Mouse (Mus musculus) heart, postnatal 10 days (tissue): ENCODE measurements around the gene Erf. TPM values are rescaled to one million over a fixed set of nuclear protein-coding genes. Genes with fewer than 3 reads are reported as not detected.
A peak's percentile ranks its signal among the peaks of the same experiment; 100 is the strongest.

Experiments
- DNase-seq, 2 experiments: peaks; one replicate each; pipeline ENCODE4 v3.0.0; 2021
- intact Hi-C: fragments of 180-260 bp; cut with DNase I; formaldehyde crosslinking; loops from one replicate; pipeline ENCODE4 v1.15.1; 2025
- total RNA-seq, 2 experiments: library from RNA; stranded (reverse); gene quantifications; 2 replicates each; pipeline ENCODE4 v1.2.3; 2021

Gene Erf
- 10 to 100 TPM; 38.6 to 42.2 TPM for total RNA-seq

GRCm38 (mm10) chr7:25250141-25250972 lies at the start of gene Erf:
TSS of gene Erf (minus strand) at chr7:25250761.
- DNase-seq = peak; percentile 96 to 97
- intact Hi-C loops = loop anchor here (2.0 kb wide), 1 partner anchor 16 kb away; the partner anchor contains the start of gene Cic

DNA sequence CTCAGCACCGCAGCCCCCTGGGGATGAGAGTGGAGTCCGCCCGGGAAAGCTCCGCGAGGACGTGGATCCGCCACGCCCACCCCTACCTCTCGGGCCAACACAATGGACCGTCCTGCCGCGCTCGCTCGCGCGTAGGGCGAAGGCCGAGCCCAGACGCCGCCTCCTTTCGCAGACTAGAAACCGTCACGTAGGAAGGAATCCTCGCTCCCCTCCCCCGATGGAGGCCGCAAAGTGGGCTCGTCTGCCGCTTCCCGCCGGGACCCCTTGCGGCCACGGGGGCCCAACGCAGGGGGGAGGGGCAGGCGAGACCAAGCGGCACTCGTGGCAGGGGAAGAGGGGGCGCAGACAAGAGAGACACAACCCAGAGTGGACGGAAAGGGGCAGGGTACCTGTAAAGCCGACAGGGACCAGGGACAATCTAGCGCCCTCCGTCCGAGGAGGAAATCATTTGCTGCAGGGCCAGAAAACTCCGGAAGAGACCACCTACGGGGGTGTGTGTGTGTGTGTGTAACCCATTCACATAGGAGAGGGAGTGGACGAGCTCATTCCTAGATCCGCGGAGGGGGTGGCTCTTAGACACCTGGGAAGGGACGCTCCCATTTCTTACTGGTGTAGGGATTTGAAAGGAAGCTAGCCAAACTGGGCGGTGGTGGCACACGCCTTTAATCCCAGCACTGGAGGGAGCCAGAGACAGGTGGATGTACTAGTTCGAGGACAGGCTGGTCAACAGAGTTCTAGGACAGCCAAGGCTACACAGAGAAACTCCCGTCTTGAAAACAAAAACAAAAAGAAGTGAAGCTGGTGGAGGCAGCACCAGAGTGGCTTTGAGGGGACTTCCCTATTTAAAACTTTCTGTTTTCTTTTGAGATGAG lies 47.1 kb upstream of the Erf start, which contains the start of gene Pafah1b3:
Gene Pafah1b3 (minus strand): TSS at position 533 of the 872 bp plus-strand sequence.
- intact Hi-C loops = loop anchor here (2.0 kb wide), 1 partner anchor 15 kb away; no protein-coding TSS in a partner anchor
- DNase-seq = peak; percentile 80 to 82

- intact Hi-C loops = loop anchor here (2.0 kb wide), 1 partner anchor 14 kb away; no protein-coding TSS in a partner anchor
- peak; percentile 34 to 40 for DNase-seq
These were observed 46.4 kb upstream of the Erf start for GRCm38 (mm10) chr7:25296945-25297453.

DNA sequence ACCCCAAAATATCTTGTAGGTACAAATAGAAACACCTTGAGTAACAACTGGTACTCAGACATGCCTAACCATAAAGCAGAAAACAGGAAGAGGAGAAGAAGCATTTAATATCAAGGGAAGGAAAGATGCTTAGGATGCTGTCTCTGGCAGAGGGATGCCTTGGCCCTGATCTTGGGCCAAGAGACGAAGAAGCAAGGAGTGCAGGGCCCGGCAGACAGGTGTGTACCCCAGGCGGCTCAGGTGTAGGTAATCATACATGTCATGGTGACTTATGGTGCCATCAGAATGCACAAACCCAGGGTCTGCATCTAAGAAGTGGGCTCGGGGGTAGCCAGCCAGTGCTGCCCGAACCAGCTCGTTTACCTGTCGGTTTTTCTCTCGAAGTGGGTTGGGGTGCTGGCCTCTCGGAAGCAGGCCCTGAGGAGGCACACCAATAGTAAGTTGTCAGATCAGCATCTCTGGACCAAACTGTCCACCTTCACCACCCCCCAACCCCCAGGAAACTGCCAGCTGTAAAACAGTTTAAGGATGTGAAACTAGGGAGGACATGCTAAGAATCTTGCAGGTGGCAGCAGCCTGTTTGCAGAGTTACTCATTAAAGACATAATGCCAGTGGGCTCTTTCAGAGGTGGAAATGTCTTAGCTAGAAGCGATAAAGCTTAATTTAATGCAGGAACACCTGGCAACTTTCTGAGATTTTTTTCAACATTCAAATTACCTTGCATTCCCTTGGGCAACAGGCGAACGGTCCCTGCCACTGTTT lies 44.6 kb upstream of the Erf start:
- DNase-seq = no peak
- intact Hi-C loops = no loop called here

DNA sequence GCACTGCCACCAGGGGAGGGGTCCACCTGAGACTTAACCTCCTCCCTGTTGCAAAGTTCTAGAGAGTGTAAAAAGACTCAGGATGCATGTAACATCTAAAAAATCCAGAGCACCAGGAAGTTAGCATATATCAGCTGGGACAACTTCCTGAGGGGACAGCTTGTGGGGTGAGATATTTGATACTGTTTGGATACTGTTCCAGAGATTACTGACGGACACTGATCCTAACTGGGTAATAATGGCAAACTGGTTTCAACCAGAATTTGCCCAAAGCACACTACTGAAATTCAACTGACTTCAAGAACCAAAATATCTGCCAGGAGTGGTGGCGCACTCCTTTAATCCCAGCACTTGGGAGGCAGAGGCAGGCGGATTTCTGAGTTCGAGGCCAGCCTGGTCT lies 43.9 kb upstream of the Erf start:
- intact Hi-C loops = no loop called here
- no peak for DNase-seq

GRCm38 (mm10) chr7:25293191-25293739 lies 42.7 kb upstream of the Erf start:
- intact Hi-C loops = no loop called here
- DNase-seq = no peak

GRCm38 (mm10) chr7:25292107-25292506 lies 41.5 kb upstream of the Erf start:
- DNase-seq = no peak
- intact Hi-C loops = no loop called here

GRCm38 (mm10) chr7:25290911-25291310 lies 40.4 kb upstream of the Erf start:
- intact Hi-C loops = no loop called here
- peak; percentile 46 to 54 for DNase-seq

DNA sequence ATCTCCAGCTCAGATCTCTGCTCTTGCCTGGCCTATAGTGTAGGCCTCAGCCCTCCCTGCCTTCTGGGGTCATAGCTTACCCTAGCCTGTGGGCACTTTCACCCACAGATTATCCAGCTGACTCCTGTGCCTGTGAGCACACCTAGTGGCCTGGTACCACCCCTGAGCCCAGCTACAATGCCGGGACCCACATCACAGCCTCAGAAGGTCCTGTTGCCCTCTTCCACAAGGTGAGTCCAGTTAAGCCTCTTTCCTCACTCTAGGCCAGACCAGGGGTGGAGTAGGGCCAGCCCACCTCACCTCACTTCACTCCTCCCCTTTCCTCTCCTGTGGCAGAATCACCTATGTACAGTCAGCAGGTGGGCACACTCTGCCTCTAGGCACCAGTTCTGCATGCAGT lies 39.9 kb upstream of the Erf start:
- DNase-seq = no peak
- intact Hi-C loops = no loop called here

DNA sequence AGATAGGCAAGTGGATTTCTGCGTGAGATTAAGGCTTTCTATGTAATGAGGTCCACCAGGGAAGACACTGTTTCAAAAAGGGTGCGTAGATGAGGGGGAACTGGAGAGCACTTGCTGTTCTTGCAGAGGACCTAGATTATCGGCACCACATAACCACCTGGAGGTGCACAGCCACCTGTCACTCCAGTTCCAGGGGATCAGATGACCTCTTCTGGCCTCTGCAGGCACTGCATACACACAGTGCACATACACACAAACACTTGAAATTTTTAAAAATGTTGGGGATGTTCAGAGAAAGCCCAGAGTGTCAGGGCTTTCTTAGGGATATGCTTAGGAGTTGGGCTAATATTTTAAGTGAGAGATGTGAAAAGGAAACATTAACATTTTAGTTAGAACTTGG lies 39.4 kb upstream of the Erf start:
- intact Hi-C loops = no loop called here
- DNase-seq = no peak

DNA sequence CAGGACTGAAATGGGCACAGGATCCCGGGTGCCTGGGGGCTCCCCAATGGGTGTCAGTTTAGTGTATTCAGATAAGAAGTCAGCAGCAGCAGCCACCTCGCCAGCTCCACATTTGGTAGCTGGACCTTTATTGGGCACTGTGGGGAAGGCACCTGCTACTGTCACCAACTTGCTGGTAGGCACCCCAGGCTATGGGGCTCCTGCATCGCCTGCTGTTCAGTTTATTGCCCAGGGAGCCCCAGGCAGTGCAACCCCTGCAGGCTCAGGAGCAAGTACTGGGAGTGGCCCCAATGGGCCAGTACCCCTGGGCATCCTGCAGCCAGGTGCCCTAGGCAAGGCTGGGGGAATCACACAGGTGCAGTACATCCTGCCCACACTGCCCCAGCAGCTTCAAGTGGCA lies 38.2 kb upstream of the Erf start:
- intact Hi-C loops = no loop called here
- DNase-seq = no peak

DNA sequence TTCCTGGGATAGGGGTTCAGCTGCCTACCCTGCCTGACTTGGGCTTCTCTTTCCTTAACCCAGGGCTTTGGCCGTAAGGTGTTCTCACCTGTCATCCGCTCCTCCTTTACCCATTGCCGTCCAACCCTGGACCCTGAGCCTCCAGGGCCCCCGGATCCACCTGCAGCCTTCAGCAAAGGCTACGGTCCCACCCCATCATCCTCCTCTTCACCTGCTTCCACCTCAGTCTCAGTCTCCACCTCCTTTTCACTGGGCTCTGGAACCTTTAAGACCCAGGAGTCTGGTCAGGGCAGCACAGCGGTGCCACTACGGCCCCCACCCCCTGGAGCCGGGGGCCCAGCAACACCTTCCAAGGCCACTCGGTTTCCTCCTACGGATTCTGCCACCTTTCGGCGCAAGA lies 37.5 kb upstream of the Erf start:
- no peak for DNase-seq
- intact Hi-C loops = no loop called here

- intact Hi-C loops = no loop called here
- no peak for DNase-seq
These were observed 36.4 kb upstream of the Erf start for GRCm38 (mm10) chr7:25286989-25287388.

GRCm38 (mm10) chr7:25285511-25286238 lies 35.1 kb upstream of the Erf start:
- DNase-seq = no peak
- intact Hi-C loops = no loop called here

DNA sequence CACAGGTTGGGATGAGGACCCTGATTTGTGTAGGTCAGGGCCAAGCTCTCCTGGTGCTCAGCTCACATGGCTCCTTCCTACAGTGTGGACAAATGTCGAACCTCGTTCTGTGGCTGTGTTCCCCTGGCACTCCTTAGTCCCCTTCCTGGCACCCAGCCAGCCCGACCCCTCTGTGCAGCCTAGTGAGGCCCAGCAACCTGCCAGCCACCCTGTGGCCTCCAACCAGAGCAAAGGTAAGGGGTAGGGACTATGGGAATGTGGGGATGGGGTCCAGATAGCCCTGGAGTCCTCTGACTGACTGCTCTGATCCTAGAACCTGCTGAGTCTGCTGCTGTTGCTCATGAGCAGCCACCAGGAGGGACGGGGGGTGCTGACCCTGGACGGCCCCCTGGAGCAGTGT lies 34.2 kb upstream of the Erf start:
- DNase-seq = no peak
- intact Hi-C loops = loop anchor here (5.0 kb wide), 1 partner anchor 93 kb away; no protein-coding TSS in a partner anchor

DNA sequence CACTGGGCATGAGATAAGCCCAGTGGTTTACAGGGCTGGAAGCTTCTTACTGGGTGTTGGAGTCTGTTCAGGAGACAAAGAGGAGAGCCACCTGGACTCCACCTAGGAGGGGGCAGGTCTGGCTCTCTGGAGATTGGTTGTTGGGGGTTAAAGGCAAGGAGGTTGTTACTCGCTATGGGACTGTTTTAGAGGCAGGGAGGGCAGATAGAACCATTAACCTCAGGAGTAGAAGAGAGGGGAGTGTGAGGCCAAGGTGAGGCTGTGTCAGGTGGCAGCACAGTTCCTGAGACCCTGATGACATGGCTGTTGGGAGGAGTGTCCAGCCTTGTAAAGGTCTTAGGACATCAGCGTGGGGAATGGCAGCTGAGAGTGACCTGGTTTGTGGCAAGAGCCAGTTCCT lies 33.6 kb upstream of the Erf start:
- intact Hi-C loops = loop anchor here (5.0 kb wide), 1 partner anchor 93 kb away; no protein-coding TSS in a partner anchor
- DNase-seq = no peak

DNA sequence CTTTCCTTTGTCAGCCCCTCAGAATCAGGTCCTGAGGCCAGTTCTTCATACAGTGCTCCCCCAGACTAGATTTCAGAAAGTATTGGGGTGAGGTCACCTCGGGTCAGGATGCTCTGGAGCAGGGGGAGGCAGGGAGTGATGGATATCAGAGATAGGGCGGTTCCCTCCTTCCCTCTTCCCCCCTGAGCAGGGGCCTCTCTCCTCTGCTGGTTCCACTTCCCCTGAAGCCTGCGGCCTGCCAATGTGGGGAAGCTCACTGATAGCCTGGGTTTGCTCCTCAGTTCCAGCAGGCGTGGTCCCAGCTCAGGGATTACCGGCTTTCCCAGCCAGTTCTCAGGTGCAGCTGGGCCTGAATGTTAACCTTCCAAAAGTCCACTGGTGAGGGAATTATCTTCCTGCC lies 33.1 kb upstream of the Erf start:
- intact Hi-C loops = loop anchor here (2.0 to 5.0 kb wide), 3 partner anchors 13 to 94 kb away; partner anchors contain the start of genes Megf8 and Pafah1b3
- peak in 1 of 2 experiments; percentile 34 for DNase-seq

DNA sequence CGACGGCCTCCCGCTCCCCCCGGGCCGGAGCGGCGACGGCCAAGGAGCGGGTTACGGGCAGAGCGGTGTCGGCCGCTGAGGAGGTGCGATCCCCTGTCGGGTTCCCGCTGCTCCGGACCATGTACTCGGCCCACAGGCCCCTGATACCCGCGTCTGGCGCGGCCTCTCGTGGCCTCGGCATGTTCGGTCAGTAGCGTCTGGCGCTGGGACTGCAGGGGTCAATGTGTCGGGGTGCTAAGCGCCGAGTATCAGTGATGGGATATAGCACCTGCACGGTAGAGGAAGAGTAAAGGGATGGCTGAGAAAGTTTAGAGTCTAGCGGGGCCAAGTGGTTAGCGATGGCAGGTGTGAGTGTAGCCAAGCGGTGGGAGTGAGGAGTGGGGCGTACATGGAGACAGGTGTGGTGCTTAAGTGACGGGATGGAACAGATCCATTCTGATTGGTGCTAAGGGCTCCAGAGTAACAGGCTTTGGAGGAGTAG lies 32.2 kb upstream of the Erf start:
- DNase-seq = peak; percentile 61 to 65
- intact Hi-C loops = loop anchor here (2.0 to 5.0 kb wide), 3 partner anchors 14 to 95 kb away; partner anchors contain the start of genes Megf8 and Pafah1b3
